Mouse (Mus musculus): Measurements from ENCODE around the gene Nnmt.

DNA sequence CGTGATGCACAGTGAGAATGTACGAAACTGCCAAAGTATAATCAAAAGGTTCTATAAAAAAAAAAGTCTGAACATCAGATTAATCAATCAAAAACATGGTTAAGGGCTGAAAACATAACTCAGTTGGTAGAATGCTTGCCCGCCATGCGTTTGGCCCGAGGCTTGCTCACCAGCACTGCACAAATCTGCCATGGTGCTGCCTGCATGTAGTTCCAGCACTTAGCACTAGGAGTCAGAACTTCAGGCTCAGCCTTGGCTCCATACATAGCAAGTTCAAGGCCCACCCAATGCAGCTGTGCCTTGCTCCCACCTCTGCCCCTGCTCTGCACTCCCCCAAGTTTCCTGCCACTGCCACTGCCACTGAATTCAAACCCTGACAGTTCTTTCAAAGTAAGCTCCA, 744 bp upstream of the Nnmt start:
- TF ChIP-seq CTCF (IDR thresholded peaks at IDR 0.05) (peak; percentile 32; the same call in 1 of the 2 replicates), EP300 (IDR thresholded peaks at IDR 0.05) (no peak)

Data from lung, postnatal 0 days (tissue).